Mouse (Mus musculus) skeletal muscle tissue, postnatal 0 days (tissue): Measurements from ENCODE around the gene Fam47e. TPM values are rescaled to one million over a fixed set of nuclear protein-coding genes. Genes with fewer than 3 reads are reported as not detected.

Experiments used
- polyA plus RNA-seq: library from polyadenylated mRNA; unstranded; fragments of >200 nt; fragmentation: Nextera tagmentation; extraction: Ambion mirVana; gene quantifications from 2 replicates; pipeline ENCODE4 v1.2.1, GENCODE M21; 2015

Gene Fam47e
- polyA plus RNA-seq: not detected in 2 replicates

DNA sequence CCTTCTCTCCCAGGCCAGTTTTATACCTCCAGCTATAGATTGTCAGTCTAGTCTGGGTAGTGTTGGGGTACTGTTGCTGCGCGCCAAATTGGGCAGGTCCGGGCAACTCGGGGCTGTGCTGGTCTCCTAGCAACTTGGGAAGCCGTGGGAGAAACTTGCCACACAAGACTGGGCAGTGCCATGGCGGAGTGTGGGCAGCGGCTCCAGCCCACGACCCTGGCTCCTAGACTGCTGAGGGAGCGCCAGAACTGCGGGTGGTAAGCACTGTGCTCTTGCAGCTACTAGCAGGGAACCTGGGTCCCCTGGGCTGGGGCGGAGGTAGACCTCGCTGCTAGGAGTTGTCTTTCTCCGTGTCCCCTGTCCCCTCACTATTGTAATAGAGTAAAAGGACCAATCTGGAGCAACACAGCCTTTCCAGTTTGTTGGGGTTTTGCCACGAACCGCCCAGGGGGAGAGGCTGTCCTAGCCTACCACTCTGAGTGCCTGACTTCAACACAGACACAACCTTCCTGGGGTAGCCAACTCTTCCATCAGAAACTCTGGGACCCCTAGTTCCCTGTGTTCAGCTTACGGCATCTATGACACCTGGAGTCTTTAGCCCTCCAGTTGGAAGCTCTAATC is at the start of gene Fam47e:
Gene Fam47e, plus strand, starts transcription at position 179 of the 621 bp plus-strand sequence.

DNA sequence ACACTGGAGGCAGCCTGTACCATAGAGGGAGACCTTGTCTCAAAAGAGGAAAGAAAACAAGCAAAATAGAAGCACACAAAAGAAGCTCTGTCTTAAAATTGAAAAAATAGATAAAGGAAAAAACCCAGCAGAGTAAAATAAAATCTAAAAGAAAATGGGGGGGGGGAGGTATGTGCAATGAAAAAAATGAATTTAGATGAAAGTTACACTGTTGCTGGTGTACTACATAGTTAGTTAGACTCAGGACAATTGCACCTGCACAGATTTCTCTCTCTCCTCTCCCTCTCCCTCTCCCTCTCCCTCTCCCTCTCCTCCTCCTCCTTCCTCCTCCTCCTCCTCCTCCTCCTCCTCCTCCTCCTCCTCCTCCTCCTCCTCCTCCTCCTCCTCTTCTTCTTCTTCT is 48.1 kb upstream of the Fam47e start, which contains the start of gene Scarb2:
Gene Scarb2, minus strand, starts transcription at position 101 of the 400 bp plus-strand sequence.

DNA sequence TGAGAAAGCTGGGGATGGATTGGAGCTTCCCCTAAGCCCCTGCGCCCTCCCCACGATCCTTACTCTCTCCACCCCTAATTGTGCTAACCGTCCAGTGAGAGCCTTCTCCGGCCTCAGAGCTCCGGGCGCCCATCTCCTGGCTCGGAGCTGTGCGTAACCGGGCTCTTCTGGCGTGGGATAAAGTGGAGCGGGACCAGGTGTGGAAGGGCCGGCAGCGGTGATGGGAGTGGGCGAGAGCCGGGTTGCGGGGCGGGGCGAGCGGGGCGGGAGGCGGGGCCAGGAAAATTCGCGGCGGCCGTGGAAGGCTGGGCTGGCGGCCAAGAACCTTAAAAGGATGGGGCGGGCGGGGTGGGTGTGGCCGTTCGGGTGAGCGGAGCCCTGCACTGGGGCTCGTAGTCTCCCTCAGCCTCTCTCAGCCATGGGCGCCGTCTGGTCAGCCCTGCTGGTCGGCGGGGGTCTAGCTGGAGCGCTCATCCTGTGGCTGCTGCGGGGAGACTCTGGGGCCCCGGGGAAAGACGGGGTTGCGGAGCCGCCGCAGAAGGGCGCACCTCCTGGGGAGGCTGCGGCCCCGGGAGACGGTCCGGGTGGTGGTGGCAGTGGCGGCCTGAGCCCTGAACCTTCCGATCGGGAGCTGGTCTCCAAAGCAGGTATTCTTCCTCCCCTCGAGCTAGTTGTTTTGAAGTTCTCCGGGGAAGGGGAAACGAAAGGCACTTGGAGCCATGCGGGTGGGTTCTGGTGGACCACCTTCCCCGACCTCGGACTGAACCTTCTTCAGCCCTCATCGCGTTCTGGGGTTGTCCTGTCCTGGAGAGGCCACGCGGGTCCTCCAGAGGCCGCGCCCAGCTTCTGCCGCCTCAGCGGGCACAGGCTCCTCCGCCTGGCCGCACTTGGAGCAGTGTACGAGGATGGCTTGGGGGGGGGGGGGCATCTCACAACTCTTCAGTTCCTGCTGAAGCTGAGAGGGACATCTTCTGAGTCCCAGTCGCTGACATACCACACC is 48.1 kb downstream of the Fam47e start, which contains the start of gene Stbd1:
Gene Stbd1, plus strand, starts transcription at position 351 of the 1,000 bp plus-strand sequence.

Other genes starting within 250 kb of the Fam47e start
- gene Sdad1, start 244.6 kb upstream of the Fam47e start, polyA plus RNA-seq: 18.8 and 19.3 TPM in 2 replicates
- gene Cxcl9, start 227.0 kb upstream of the Fam47e start, polyA plus RNA-seq: 9.6 and 10.4 TPM in 2 replicates
- 301 and 349 TPM in 2 replicates for gene Art3, start 223.2 kb upstream of the Fam47e start, polyA plus RNA-seq
- gene Cxcl10, start 206.2 kb upstream of the Fam47e start, polyA plus RNA-seq: 1.9 TPM in 2 replicates
- 15.7 and 17.7 TPM in 2 replicates for gene Nup54, start 119.8 kb upstream of the Fam47e start, polyA plus RNA-seq
- 27.0 and 28.4 TPM in 2 replicates for gene Scarb2, start 48.2 kb upstream of the Fam47e start, polyA plus RNA-seq
- 380 and 383 TPM in 2 replicates for gene Stbd1, start 48.0 kb downstream of the Fam47e start, polyA plus RNA-seq
- gene Ccdc158, start 120.2 kb downstream of the Fam47e start, polyA plus RNA-seq: 0.06 TPM in 1 of 2 replicates, not detected in the other
- 1.1 and 1.6 TPM in 2 replicates for gene Shroom3, start 128.4 kb downstream of the Fam47e start, polyA plus RNA-seq